Mouse (Mus musculus): ENCODE results near the gene Bphl. TPM values are rescaled to one million over a fixed set of nuclear protein-coding genes. Genes with fewer than 3 reads are reported as not detected.
A peak's percentile ranks its signal among the peaks of the same experiment; 100 is the strongest.

Gene Bphl
- total RNA-seq (2014; rRNA removed) (37.1 and 40.5 TPM in 2 replicates), polyA plus RNA-seq (2015; fragmentation: Nextera tagmentation; extraction: Ambion mirVana) (46.0 and 51.2 TPM in 2 replicates)

GRCm38 (mm10) chr13:34037172-34038055 is at the start of gene Bphl:
Gene Bphl (plus strand): TSS chr13:34037597.
- ATAC-seq (peak; percentile 99), DNase-seq (peak; percentile 96)
- Histone ChIP-seq H3K4me2 (ENCODE audit: low read depth) (peak within 1 kb of the TSS; percentile 75), H3K27ac (ENCODE audit: low read depth, low read length) (peak within 1 kb of the TSS; percentile 89), H3K36me3 (ENCODE audit: insufficient read depth) (peaks cover 5% of the 10 kb centered on the region; the same call in 1 of the 2 replicates), H3K4me3 (ENCODE audit: low read depth, low read length) (peak within 1 kb of the TSS; percentile 73), H3K9me3 (ENCODE audit: low read length) (no peaks in the 10 kb centered on the region), H3K9ac (peak within 1 kb of the TSS; percentile 94), H3K4me1 (ENCODE audit: insufficient read depth) (peaks cover 14% of the 10 kb centered on the region; the same call in 1 of the 2 replicates), H3K27me3 (ENCODE audit: insufficient read depth, low read length) (no peaks in the 10 kb centered on the region)
- 2% methylated on average over 37 of the region's 37 CpGs for WGBS
- no peak for TF ChIP-seq CTCF (IDR thresholded peaks at IDR 0.05; ENCODE audit: low read depth)

DNA sequence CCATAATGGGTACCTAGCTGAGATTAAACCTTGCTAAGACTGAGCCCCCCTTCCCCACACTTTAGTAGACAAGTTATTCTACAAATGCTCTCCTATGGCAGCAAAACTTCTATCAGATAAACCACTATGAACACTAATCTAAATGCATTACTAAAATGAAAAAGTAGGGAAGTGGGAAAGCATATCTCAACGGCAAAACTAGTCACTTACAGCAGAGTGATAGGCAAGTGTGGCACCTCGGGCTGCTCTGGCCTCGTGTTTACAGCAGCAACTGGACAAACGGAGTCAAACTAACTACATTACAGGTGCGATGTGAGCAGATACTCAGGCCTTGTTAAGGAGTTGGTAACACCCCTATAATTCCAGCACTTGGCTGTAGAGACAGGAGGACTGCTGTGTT is 47.8 kb upstream of the Bphl start:
- Histone ChIP-seq H3K9ac (no peak overlapping the region), H3K9me3 (ENCODE audit: low read length) (no peaks in the 10 kb centered on the region), H3K4me1 (ENCODE audit: insufficient read depth) (no peaks in the 10 kb centered on the region), H3K4me2 (ENCODE audit: low read depth) (no peak overlapping the region), H3K27ac (ENCODE audit: low read depth, low read length) (no peak overlapping the region), H3K4me3 (ENCODE audit: low read depth, low read length) (no peak overlapping the region), H3K36me3 (ENCODE audit: insufficient read depth) (no peaks in the 10 kb centered on the region; the same call in 1 of the 2 replicates), H3K27me3 (ENCODE audit: insufficient read depth, low read length) (no peaks in the 10 kb centered on the region)
- WGBS, result 83% methylated on average over 5 of the region's 5 CpGs
- no peak for TF ChIP-seq CTCF (IDR thresholded peaks at IDR 0.05; ENCODE audit: low read depth)
- DNase-seq, result no peak
- ATAC-seq, result no peak

DNA sequence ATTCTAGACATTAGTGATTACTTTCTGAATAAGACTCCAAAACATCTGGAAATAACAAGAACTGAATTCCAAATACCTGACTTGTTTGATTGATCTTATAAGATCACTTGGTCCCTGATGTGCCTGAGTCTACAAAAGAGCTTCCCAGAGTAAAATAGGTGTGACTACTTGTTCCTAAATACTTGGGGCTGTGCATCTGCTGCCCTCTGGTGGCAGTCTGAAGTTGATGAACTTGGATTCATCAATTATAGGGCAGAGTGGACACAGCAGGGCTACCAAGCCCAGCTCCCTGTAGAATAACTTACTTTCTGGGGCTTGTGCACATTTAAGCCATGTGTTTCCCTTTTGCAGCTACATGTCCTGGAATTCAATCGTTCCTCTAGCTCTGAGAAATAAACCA is 42.2 kb upstream of the Bphl start:
- Histone ChIP-seq H3K4me1 (ENCODE audit: insufficient read depth) (no peaks in the 10 kb centered on the region), H3K27ac (ENCODE audit: low read depth, low read length) (no peak overlapping the region), H3K4me2 (ENCODE audit: low read depth) (no peak overlapping the region), H3K9me3 (ENCODE audit: low read length) (no peaks in the 10 kb centered on the region), H3K27me3 (ENCODE audit: insufficient read depth, low read length) (no peaks in the 10 kb centered on the region), H3K36me3 (ENCODE audit: insufficient read depth) (no peaks in the 10 kb centered on the region), H3K4me3 (ENCODE audit: low read depth, low read length) (no peak overlapping the region), H3K9ac (no peak overlapping the region)
- peak; percentile 88 for TF ChIP-seq CTCF (IDR thresholded peaks at IDR 0.05; ENCODE audit: low read depth)
- 25% methylated on average over 1 of the region's 1 CpGs for WGBS
- ATAC-seq (peak; percentile 64), DNase-seq (peak; percentile 76)

DNA sequence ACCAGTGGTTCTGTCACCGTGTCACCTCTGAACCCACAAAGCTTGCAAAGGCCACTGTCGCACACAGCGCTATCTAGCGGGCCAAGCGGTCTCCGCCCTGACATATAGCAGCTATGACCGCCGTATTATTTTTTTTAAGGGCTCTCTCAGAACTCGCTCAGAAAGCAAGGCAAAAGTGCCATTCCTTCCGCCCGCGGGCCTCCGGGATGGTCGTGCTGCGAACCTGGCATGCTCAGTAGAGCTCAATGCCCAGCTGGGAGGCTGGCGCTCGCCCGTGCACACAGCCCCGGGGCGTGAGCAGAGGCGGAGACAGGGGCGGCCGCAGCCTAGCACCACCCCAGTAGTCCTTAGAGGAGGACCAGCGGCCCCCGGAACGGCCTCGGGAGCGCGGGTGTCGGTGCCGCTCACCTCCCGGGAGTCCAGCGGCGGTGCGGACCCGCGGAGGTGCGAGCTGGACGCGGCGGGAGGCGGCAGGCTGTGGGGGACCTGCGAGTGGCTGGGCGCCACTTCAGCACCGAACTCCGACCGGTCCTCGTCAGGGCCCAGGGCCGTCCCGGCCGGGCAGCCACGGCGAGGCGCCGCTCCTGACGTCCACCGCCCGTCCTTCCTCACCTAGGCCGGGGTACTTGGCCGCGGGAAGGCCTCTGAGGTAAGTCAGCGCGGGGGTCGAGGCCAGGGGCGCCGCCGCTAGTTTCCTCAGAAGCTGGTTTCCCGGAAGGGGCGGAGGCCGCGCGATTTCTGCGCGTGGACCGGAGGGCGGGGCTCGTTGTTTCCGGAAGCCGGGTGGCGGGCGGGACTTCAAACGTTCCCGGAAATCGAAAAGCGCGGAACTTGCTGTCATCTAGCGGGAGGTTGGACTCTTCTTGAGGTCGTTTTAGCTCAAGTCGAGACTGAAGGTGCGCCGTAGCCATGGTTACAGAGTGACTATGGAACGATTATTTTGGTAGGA is 35.1 kb upstream of the Bphl start, which contains the start of the genes Ripk1 and Serpinb6a:
Ripk1 (plus strand) TSS at position 306 of the 949 bp plus-strand sequence.
Serpinb6a (minus strand) TSS at position 737 of the 949 bp plus-strand sequence.
- peak within 1 kb of the TSS; percentile 66 for H3K4me2 ChIP-seq (ENCODE audit: low read depth)
- under 1% methylated on average over 91 of the region's 92 CpGs for WGBS
- H3K27me3 ChIP-seq (ENCODE audit: insufficient read depth, low read length), result no peaks in the 10 kb centered on the region
- H3K4me3 ChIP-seq (ENCODE audit: low read depth, low read length), result peak within 1 kb of the TSS; percentile 98
- H3K27ac ChIP-seq (ENCODE audit: low read depth, low read length), result peak within 1 kb of the TSS; percentile 87
- H3K9ac ChIP-seq, result peak within 1 kb of the TSS; percentile 83
- DNase-seq, result peak; percentile 92
- H3K36me3 ChIP-seq (ENCODE audit: insufficient read depth), result no peaks in the 10 kb centered on the region
- no peaks in the 10 kb centered on the region for H3K9me3 ChIP-seq (ENCODE audit: low read length)
- peaks cover 8% of the 10 kb centered on the region; the same call in 1 of the 2 replicates for H3K4me1 ChIP-seq (ENCODE audit: insufficient read depth)
- peak; percentile 96 for ATAC-seq
- peak; percentile 55 for TF ChIP-seq CTCF (IDR thresholded peaks at IDR 0.05; ENCODE audit: low read depth)

DNA sequence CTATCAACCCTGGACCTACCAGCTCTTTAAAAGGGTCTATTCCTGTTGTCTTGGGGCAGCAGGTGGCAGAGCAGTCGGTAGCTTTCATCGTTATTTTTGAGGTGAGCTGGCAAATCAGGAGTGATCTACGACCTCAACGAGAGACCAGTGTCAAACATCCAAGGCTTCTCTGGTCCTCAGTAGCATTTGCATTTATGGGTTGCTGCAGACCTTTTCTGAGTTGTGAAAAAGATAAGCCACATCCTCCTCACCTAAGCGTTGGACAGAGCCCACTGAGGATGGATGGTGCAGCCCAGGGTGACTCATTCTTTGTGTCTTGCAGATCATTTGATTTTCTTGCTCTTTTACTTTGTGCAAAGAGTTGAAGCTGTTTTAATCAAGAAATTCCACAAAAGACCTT is 34.3 kb upstream of the Bphl start:
- H3K36me3 ChIP-seq (ENCODE audit: insufficient read depth), result no peaks in the 10 kb centered on the region
- peak overlapping the region; percentile 83 for H3K9ac ChIP-seq
- ATAC-seq, result no peak
- 5% methylated on average over 5 of the region's 5 CpGs for WGBS
- no peak for DNase-seq
- peak overlapping the region; percentile 98 for H3K4me3 ChIP-seq (ENCODE audit: low read depth, low read length)
- H3K27ac ChIP-seq (ENCODE audit: low read depth, low read length), result peak overlapping the region; percentile 3; the same call in 1 of the 2 replicates
- no peaks in the 10 kb centered on the region for H3K9me3 ChIP-seq (ENCODE audit: low read length)
- peak overlapping the region; percentile 66 for H3K4me2 ChIP-seq (ENCODE audit: low read depth)
- peaks cover 8% of the 10 kb centered on the region; the same call in 1 of the 2 replicates for H3K4me1 ChIP-seq (ENCODE audit: insufficient read depth)
- TF ChIP-seq CTCF (IDR thresholded peaks at IDR 0.05; ENCODE audit: low read depth), result no peak
- H3K27me3 ChIP-seq (ENCODE audit: insufficient read depth, low read length), result no peaks in the 10 kb centered on the region

DNA sequence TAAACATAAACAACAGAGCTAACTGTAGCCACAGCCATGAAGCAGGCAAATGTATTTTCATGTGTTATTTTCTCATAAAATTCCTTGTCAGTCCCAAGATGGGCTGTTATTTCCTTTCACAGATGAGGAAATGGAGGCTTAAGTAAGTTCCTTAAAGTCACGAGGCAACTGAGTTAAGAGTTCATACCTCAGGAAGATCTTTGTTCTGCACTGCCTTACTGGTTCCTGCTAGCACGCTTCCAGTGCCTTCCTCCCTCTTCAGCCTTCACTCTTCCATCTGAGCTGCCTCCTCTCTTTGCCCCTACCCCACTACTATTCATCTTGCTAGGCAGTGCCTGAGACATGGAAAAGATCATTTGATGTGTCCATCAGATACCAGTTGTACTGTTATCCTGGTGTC is 30.2 kb upstream of the Bphl start:
- no peak overlapping the region for H3K9ac ChIP-seq
- ATAC-seq (no peak), DNase-seq (no peak)
- H3K27ac ChIP-seq (ENCODE audit: low read depth, low read length), result no peak overlapping the region
- H3K27me3 ChIP-seq (ENCODE audit: insufficient read depth, low read length), result no peaks in the 10 kb centered on the region
- H3K9me3 ChIP-seq (ENCODE audit: low read length), result no peaks in the 10 kb centered on the region
- H3K36me3 ChIP-seq (ENCODE audit: insufficient read depth), result peaks cover 8% of the 10 kb centered on the region; the same call in 1 of the 2 replicates
- peaks cover 6% of the 10 kb centered on the region; the same call in 1 of the 2 replicates for H3K4me1 ChIP-seq (ENCODE audit: insufficient read depth)
- WGBS, result 87% methylated on average over 2 of the region's 2 CpGs
- no peak overlapping the region for H3K4me3 ChIP-seq (ENCODE audit: low read depth, low read length)
- no peak for TF ChIP-seq CTCF (IDR thresholded peaks at IDR 0.05; ENCODE audit: low read depth)
- H3K4me2 ChIP-seq (ENCODE audit: low read depth), result no peak overlapping the region
